Mouse (Mus musculus): Measurements from ENCODE around the gene Atp6v0d1.
"Not testable (repeated sequence)": the region's sequence is repeated elsewhere in the genome, so short reads cannot be mapped to it uniquely, and the experiment has no call there.

Atp6v0d1 gene

DNA sequence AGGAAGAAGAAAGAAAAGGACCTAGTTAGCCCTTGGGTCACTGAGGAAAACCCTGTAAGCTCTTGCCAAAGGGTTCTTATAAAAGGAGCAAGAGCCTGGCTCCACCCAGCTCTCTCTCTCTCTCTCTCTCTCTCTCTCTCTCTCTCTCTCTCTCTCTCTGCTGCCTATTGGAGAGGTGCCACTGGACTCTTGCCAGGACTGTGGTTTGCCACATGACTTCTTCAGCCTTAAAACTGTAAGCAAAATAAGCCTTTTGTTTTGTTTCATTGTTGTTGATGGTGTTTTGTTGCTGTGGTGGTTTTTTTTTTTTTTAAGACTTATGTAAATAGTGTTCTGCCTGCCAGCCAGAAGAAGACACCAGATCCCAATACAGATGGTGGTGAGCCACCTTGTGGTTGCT is 7.6 kb upstream of the Atp6v0d1 start:
- peak; percentile 28 for DNase-seq

DNA sequence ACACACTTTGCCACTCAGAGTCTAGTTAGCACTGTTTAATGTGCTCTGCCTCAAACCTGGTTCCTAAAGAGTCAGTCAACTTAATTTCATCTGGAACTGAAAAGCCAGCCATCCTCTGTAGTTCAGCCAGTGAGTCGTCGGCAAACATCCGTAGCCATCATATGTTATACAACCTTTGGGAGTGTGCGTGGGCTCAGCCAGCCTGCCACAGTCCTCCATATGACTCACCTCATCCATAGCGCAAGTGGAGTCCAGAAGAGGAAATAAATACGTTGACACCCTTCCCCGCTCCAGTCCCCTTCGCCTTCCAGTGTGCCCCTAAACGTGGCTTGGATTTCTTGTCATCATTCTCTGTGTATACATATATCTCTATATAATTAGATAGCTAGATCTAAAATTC is 6.0 kb upstream of the Atp6v0d1 start:
- DNase-seq, result no peak

DNA sequence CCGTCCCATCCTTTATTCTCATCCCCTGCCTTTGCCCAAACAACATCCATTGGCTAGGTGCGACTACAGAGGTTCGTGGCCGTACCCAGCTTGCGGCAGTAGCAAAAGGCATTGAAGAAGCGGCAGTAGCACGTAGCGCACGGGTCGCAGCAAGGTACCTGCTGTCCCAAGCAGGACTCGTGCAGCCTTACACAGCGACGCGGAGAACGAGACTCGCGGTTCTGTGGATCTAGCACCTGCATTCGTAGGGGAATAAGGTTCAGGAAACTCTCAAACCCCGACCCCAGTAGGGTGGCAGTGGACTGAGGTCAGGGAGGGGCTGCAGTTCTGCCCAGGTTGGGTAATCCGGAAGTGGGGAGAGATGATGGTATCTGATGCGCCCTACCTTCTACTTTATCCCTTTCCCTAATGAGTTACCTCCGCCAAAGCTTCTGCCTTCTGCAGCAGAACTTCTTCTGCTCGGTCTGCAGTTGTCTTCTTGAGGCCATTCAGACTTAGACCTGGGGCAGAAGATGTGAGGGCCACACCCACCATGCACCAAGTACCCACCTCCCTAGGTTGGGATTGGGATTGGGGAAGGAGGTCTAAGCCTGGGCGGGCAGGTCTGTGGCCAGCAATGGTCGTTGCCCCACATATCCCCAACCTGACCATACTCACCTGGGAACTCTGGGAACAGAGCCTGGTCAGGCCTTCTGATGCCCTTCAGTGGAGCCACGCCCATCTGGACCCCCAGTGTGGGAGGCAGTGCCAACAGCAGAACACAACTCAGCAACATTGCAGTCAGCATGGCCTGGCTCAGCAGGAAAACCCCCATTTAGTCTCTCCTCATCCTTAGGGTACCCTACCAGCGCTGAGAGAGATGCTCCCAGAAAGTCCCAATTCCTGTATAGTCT is 1.1 kb upstream of the Atp6v0d1 start:
- peak; percentile 39 for DNase-seq

DNA sequence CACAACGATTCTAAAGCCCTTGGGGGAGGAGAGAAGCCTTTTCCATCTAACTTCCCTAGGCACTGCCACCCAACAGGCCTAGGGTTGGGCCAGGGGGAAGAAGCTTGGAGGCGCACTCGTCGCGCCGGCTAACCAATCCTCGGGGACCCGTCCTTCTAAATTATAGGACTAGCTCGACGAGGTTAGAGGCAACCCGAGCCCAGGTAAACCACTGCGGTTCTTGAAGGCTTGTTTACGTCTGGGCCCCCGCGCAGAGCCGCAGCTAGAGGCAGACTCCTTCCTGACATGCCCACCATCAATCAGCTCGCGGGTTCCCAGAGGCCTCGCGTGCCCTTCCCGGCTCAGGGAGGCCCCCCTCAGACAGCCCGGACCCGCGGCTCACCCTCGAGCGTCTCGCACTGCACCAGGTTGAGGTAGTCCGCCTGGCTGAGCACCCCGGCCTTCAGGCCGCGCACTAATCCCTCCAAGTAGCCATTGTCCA is 406 bp downstream of the Atp6v0d1 start:
- DNase-seq, result no peak

DNA sequence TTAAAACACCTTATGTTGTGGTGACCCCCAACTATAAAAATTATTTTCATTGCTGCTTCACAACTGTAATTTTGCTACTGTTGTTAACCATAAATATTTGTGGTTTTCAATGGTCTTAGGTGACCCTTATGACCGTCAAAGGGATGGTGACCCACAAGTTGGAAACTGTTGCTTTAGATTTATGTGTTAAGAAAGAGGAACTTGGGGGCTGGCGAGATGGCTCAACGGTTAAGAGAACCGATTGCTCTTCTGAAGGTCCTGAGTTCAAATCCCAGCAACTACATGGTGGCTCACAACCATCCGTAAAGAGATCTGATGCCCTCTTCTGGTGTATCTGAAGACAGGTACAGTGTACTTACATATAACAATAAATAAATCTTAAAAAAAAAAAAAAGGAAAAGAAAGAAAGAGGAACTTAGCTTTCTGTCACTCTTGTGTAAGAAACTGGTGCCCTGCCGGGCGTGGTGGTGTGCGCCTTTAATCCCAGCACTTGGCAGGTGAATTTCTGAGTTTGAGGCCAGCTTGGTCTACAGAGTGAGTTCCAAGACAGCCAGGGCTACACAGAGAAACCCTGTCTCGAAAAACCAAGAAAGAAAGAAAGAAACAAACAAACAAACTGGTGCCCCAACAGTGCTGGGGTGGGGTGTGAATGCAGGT is 1.1 kb downstream of the Atp6v0d1 start:
- DNase-seq, result not testable (repeated sequence)

DNA sequence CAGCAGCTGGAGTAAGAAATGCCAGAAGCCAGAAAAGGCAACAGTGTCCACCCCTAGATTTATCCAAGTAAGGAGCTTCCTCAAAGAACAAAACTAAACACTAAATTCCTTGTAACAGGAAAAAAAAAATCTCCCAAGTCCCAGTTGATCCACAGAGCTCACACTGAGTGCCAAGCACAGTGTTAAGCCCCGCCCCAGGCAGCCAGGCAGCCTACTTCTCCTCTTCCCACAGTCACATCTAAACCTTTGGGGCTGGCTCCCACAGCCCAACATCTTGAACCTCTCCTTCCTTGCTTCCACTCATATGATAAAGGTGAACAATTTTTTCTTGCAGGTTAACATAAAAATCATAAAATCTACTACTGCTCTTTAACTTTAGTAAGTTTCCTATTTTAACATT is 2.0 kb downstream of the Atp6v0d1 start:
- no peak for DNase-seq

DNA sequence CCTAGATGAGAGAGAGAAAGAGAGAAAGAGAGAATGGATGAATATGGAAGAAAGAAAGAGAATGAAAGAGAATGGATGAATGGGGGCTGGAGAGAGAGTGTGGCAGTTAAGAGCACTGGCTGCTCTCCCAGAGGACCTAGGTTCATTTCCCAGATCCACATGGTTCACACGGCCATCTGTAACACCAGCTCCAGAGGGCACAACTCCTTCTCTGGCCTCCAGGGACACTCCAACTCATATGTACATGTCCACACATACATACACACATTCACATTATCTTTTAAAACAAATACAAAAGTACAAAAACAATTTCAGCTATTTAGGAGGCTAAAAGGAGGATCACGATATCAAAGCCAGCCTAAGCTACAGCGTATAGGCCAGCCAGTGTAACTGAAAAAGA is 3.0 kb downstream of the Atp6v0d1 start:
- no peak for DNase-seq

DNA sequence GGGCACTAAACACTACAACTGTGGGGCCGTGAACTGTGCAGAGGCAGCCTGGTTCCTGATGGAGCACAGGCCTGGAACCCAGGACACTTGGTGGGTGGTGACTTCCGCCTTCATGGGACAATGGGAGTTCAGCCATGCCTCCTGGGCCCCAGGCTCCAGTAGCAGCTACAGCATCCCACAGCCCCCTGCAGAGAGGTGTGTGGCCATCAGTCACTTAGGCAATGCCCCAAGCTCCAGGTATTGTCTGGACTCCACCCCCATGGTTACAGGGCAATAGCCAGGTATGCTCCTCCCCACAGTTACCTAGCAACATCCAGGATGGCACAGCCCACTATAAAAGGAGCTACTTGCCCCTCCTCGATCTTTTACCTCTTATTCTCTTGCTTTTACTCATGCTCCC is 10.6 kb downstream of the Atp6v0d1 start:
- no peak for DNase-seq

DNA sequence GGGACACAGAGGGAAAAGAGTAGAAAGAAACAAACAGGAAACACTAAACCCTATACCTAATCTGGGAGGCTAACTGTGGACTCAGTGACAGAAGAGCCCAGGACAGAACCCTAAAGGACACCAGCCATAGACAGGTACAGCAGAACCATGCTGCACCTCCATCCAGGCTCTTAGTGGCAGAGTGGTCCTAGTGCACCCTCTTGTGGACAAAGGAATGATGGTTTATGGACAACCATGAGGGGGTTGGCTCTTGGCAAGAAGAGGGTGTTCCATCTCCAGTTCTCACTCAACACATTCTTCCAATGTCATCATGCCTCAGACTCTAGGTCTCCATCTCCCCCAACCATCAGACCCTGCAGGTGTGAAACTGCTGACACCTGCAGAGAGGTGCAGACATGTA is 11.8 kb downstream of the Atp6v0d1 start:
- DNase-seq, result no peak

DNA sequence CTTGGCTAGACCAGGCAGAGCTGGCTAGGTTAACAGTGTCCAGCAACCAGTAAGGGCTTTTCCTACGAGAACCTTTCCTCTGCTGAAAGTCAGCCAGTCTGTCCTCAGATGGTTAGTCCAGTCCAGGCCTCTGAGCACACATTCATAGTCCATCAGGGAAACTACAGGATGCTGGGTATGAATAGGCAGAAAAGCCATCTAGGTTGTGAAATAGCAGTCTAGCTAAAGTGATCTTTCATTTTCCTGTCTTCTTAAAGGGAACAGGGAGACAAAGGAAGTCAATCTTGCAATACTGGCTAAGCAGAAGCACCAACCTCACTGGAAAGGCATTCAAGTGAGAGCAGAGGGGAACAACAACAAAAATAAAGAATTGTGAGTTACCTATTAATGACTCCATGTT is 13.0 kb downstream of the Atp6v0d1 start:
- DNase-seq, result no peak

DNA sequence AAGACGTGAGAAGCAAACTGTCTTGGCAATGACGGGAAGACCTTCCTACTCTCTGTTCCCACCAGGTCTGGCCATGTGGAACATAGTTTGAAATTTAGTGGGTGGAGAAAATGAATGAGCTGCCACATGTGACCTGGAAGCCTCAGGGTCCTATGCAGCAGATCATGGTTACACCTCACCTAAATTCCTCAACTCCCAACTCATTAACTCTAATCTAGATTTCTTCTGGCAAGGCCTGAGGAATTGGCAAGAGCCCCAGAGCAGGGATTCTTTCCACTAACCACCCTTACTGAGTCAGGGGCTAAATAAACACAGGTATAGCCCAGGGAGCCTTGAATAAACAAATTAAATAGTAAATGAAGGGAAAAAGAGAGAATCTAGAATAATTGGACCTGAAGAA is 13.8 kb downstream of the Atp6v0d1 start:
- DNase-seq, result no peak

DNA sequence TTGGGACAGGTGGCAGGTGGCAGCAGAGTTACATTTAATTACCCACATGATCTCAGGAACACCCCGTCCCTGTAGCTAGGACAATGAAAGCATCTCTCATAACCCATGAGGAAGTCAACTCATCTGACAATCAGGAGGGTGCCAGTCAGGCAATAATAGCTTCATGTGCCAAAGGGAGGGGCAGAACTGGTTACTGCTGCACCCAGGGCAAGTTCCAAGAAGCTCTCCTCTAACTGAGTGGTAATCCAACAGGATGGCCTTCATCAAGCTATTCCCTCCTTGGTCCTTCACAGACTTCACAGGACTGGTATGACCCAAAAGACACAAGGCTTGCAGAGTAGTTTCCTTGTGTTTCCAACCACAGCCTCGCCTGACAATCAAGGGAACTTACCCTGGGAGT is 15.8 kb downstream of the Atp6v0d1 start:
- DNase-seq, result no peak

DNA sequence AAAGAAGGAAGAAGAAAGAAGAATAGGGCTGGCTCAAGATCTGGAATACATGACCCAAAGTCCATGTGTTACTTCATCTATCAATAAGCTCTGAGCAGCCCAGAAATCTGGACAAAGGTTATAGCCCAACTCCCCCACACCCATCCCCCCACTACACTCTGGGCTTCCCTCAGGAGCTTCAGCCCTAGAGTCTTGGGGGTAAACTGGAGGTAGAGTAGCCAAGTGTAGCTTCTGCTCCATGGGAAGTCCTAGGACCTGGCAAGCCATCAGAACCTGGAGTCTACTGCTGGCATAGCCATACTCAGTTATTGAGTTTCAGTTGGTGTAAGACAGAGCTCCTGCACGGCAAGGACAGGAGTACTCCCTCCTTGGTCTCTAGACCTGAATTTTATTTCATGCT is 16.3 kb downstream of the Atp6v0d1 start:
- DNase-seq, result no peak

DNA sequence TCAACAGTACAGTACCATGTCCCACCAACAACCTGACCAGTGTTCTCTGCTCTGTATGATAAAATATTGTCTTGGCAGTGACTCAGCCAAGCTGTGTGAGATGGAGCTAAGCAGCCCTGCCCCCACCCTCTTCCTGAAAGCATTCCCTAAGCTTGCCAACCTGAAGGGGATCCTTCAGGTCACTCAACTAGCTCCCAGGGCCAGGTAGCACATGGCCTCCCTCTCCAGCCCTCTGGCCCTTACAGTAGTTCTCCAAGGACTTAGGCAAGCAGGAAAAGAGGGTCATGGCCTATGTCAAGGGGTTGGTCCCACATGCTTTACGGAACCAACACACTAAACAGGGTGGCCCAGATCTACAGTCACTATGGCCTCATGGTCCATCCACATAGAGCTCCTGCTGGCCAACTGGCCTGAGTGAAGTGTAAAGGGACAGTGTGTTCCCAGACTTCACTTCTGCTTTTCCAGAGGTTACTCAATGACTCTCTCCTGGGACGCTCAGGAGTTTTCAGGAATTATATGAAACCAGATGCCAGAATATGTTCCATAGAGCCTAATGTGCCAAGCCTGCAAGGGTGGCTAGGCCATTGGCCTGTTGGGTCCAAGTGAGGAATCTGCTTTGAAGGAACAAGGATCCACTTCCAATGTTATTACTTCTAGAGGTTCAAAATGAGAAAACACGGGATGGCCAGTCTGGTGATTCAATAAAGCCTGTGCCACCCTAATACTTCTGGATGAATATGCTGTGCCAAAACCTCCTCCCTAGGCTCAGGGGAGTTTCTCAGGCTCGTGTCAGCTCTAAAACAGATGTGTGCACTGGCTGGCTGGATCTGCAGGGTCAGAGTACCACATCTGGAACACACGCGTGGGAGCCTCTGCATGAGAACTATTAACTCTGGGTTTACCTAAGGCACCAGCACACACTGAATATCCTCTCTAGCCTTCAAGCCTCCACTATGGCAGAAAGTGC is 19.2 kb downstream of the Atp6v0d1 start:
- DNase-seq, result no peak

DNA sequence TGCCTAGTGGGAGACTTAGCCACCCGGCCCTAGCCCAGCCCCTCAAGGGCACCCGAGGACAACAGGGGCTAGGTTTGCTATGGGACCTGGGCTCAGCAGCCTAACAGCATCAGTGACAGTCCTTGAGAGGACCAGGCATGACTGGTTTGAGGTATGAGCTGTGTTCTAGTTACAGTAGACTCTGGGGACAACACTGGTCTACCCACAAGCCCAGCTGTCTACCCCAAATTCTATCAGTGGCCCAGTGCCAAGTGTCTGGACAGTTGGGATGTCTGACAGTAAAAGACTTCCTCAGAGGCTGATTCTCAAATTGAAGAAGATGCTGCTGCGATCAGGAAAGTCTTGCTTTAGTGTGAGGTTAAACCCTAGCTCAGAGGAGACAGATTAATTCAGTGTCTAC is 20.6 kb downstream of the Atp6v0d1 start:
- no peak for DNase-seq

DNA sequence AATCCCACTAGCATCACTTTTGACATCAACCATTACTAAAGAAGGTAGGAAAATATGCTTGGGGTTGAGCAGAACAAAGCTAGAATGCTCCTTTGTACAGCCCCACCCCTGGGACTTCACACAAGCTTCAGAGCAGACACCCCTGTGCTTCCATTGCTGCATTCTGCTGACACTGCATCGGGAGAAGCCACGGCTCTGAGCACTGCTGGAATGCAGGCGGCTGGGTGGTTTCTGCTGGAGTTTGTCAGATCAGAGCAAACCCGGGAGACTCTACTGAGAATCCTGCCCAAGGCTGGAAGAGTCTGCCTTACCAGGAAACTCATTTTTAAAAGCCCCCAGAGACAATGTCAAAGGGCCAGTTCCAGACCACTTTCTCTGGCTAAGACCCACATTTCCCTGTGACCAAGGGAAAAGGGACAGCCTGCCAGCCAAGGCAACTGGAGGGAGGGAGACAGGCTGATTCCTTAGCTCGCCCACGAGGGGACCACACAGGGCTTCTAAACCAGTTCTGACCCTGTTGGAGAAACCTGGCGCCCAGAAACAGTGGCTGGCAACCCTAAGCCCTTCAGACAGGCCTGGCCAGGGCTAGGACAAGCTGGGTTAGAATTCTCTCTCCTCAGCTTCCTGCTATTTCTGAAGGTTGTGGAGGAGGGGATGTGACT is 21.2 kb downstream of the Atp6v0d1 start:
- DNase-seq, result no peak

DNA sequence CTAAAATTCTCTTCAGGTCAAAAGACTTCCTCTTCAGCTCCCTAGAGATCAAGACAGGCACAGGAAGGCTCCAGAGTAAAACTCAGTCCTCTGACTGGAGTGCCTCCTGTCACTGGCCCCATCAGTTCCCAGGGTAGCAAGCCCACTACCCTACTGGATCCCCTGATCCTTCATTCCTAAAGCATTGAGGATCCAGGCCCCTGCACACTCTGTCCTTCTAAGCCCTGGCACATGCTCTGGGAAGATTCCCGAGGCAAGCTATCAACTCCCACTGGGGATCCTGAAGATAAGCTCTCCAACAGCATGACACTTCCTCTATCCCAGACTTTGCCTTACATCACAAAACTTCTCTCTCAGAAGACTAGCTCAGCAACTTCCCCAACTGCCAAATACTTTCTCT is 22.1 kb downstream of the Atp6v0d1 start:
- no peak for DNase-seq

DNA sequence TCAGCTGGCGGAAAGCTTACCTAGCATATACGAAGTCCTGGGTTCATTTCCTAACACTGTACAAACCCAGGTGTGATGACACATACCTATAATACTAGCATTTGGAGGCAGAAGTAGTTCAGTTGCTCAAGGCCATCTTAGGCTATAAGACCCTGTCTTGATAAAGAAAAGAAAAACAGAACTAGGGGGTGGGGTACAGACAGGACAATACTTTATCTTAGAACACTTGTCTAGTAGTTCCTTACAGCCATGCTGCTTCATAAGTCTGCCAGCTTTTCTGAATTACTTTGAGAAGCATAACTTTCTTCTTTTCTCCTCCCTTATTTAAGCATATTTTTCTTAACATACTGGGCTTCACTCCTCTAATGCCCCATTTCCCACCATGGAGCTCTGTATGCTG is 23.0 kb downstream of the Atp6v0d1 start:
- DNase-seq, result no peak

DNA sequence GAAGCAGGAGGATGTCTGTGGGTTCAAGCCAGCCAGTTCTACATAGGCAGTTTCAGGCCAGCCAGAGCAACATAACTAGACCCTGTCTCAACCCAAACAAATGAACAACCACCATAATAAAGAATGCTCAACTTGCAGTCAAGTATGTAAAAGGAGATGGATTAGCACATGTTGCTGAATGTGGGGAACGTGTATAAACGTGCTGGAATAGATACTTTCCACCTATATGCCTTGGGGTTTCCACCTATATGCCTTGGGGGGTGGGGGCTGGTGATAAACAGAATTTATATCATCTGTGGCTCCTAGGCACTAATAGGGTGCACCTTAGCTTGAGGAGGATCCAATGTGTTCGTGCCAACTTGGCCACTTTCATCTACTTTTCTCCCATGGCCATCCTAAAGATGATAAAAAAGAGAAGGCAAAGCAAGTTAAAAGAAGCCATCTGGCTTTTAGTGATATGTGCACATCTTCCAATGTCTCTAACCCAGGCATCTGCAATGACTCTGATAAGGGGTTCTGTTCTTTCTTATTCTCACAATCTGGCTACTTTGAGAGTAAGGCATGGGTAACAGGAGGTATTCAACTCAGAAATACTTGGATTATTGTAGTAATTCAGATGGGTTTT is 23.7 kb downstream of the Atp6v0d1 start:
- DNase-seq, result no peak

DNA sequence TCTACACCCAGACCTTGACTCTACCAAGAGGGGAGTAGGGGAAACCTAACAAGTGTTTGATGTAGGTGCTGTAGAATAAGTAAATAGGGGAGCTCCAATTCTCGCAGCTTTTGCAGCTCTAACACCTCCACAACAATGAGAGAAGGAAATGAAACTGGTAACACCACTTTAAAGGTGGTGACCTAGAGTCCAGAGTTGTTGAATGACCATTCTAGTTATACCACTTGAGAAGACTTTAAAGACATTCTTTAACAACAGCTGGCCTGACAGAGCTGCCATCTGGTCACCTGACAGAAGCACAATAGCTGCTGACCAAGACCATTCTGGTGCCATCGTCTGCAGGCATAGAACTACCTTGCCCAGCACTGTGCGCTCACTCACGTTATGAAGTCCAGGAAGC is 26.9 kb downstream of the Atp6v0d1 start:
- no peak for DNase-seq

DNA sequence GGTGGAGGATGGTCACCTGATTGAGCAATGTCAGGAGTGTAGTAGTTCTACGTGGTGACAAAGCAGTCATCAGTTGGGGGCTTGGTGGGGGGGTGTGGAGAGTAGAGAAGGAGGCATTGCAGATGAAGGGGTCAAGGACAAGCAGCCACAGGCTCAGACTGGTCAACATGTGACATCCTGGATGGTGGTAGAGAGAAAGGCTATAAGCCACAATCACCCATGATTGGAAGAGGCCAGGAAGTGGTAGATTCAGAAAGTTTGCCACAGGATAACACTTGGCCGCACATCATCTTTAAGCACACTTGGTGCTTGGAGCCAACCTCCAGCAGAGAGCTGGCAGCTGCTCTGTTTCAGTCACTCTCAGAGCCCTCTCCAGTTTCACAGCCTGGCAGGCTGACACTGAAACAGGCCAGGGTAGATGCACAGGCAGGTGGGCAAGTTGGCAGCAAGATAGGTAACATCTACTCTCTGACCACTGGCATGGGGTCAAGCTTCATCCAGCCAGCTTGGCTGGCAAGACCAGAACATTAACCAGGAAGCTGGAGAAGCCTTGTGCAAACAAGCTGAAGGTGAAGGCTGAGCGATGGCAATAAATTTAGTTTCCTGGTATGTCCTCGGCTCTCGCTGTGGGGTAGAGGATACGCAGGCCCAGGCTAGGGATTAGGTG is 28.7 kb downstream of the Atp6v0d1 start:
- no peak for DNase-seq

DNA sequence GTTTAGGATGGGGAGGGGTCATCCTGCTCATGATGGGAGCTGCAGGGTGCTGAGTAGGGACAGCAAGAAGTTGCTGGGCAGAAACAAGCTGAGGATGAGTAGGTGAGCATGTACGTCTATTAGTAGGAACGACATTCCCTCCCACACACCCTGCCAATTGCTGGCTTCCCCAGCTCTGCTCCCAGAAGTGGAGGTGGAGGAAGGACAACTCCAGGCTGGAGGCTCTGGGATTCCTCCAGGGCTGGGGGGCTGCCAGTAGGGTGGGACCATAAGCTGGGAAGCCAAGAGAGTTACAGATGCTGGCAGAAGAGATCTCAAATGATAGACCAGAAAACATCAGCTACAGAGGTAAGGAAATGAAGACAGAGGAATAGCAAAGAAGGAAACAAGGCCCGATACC is 29.3 kb downstream of the Atp6v0d1 start:
- no peak for DNase-seq
